Mouse (Mus musculus): ENCODE data around the gene Fat2. TPM values are rescaled to one million over a fixed set of nuclear protein-coding genes. Genes with fewer than 3 reads are reported as not detected.

The Fat2 gene
- polyA plus RNA-seq, 1 experiment from 2014 or later: 0.25 TPM

DNA sequence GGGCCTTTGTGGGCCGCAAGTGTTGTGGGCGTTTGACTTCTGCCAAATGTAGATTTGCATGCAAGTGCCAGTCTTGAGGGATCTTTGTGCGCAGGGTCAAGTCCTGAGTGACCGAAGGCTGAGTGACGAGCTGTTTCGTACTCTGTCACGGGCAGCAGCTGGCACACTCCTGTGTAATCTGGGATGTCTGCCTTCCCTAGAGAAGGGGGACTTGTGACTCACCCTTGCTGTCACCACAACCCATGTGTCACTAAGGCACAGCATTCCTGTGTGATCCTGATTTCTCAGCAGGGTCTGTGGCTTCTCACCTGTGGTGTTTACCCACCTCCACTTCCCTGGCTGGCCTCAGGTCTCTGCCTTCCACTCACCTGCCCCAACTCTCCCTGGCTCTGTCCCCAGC lies 118.5 kb downstream of the Fat2 start:
- ATAC-seq (ENCODE audit: insufficient number of reproducible peaks, low FRiP score, low TSS enrichment, low read depth): no peak
- Histone ChIP-seq H3K9me3 (ENCODE audit: control insufficient read depth, low read length) (no peaks in the 10 kb centered on the region), H3K4me3 (ENCODE audit: low read depth, low read length) (no peak overlapping the region), H3K27me3 (ENCODE audit: control insufficient read depth, insufficient read depth, low read length) (no peaks in the 10 kb centered on the region), H3K36me3 (ENCODE audit: control insufficient read depth, insufficient read depth, low read length) (no peaks in the 10 kb centered on the region; the same call in none of the 2 replicates), H3K27ac (replicated peaks; ENCODE audit: low read depth, low read length) (no peak overlapping the region), H3K4me1 (ENCODE audit: control insufficient read depth, insufficient read depth, low read length) (no peaks in the 10 kb centered on the region), H3K4me2 (ENCODE audit: low read depth, severe bottlenecking) (no peak overlapping the region), H3K9ac (ENCODE audit: low read length) (no peak overlapping the region)
- 87% methylated on average over 7 of the region's 7 CpGs for WGBS
- DNase-seq (ENCODE audit: low spot score): no peak

- no peaks in the 10 kb centered on the region for H3K4me1 ChIP-seq (ENCODE audit: control insufficient read depth, insufficient read depth, low read length)
- DNase-seq (ENCODE audit: low spot score) (no peak), ATAC-seq (ENCODE audit: insufficient number of reproducible peaks, low FRiP score, low TSS enrichment, low read depth) (no peak)
- no peak overlapping the region for H3K4me3 ChIP-seq (ENCODE audit: low read depth, low read length)
- 79% methylated on average over 4 of the region's 4 CpGs for WGBS
- no peaks in the 10 kb centered on the region; the same call in 1 of the 2 replicates for H3K36me3 ChIP-seq (ENCODE audit: control insufficient read depth, insufficient read depth, low read length)
- H3K9me3 ChIP-seq (ENCODE audit: control insufficient read depth, low read length): no peaks in the 10 kb centered on the region
- H3K9ac ChIP-seq (ENCODE audit: low read length): no peak overlapping the region
- H3K27ac ChIP-seq (replicated peaks; ENCODE audit: low read depth, low read length): no peak overlapping the region
- no peaks in the 10 kb centered on the region for H3K27me3 ChIP-seq (ENCODE audit: control insufficient read depth, insufficient read depth, low read length)
- H3K4me2 ChIP-seq (ENCODE audit: low read depth, severe bottlenecking): no peak overlapping the region
Observed at GRCm38 (mm10) chr11:55217418-55217817, 118.9 kb downstream of the Fat2 start.

- Histone ChIP-seq H3K27ac (replicated peaks; ENCODE audit: low read depth, low read length) (no peak overlapping the region), H3K4me1 (ENCODE audit: control insufficient read depth, insufficient read depth, low read length) (no peaks in the 10 kb centered on the region), H3K4me2 (ENCODE audit: low read depth, severe bottlenecking) (no peak overlapping the region), H3K9me3 (ENCODE audit: control insufficient read depth, low read length) (no peaks in the 10 kb centered on the region), H3K9ac (ENCODE audit: low read length) (no peak overlapping the region), H3K36me3 (ENCODE audit: control insufficient read depth, insufficient read depth, low read length) (no peaks in the 10 kb centered on the region; the same call in 1 of the 2 replicates), H3K27me3 (ENCODE audit: control insufficient read depth, insufficient read depth, low read length) (no peaks in the 10 kb centered on the region), H3K4me3 (ENCODE audit: low read depth, low read length) (no peak overlapping the region)
- ATAC-seq (ENCODE audit: insufficient number of reproducible peaks, low FRiP score, low TSS enrichment, low read depth) (no peak), DNase-seq (ENCODE audit: low spot score) (no peak)
- 90% methylated on average over 13 of the region's 13 CpGs for WGBS
Observed at GRCm38 (mm10) chr11:55216830-55217229, 119.5 kb downstream of the Fat2 start.

DNA sequence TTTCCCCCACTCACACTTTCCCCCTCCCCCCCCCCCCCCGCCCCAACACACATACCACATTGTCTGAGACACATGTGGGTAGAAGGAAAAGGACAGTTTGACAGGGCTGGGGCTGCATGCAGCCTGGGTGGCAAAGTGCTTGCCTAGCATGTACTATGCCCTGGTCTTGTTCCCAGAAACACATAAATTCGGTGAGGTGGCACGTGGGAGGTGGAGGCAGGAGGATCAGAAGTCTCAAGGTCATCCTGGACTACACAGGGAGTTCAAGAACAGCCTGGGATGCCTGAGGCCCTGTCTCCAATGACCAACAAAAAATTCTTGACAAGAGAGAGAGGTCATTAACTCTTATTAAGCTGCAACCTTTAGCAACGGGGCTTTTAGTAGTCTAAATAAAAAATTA lies 120.3 kb downstream of the Fat2 start:
- no peak for ATAC-seq (ENCODE audit: insufficient number of reproducible peaks, low FRiP score, low TSS enrichment, low read depth)
- Histone ChIP-seq H3K4me3 (ENCODE audit: low read depth, low read length) (no peak overlapping the region), H3K4me2 (ENCODE audit: low read depth, severe bottlenecking) (no peak overlapping the region), H3K27ac (replicated peaks; ENCODE audit: low read depth, low read length) (no peak overlapping the region), H3K9ac (ENCODE audit: low read length) (no peak overlapping the region), H3K36me3 (ENCODE audit: control insufficient read depth, insufficient read depth, low read length) (no peaks in the 10 kb centered on the region; the same call in 1 of the 2 replicates), H3K4me1 (ENCODE audit: control insufficient read depth, insufficient read depth, low read length) (no peaks in the 10 kb centered on the region), H3K9me3 (ENCODE audit: control insufficient read depth, low read length) (no peaks in the 10 kb centered on the region), H3K27me3 (ENCODE audit: control insufficient read depth, insufficient read depth, low read length) (no peaks in the 10 kb centered on the region)
- WGBS: 60% methylated on average over 3 of the region's 4 CpGs
- no peak for DNase-seq (ENCODE audit: low spot score)

GRCm38 (mm10) chr11:55214978-55215377 lies 121.4 kb downstream of the Fat2 start:
- Histone ChIP-seq H3K4me2 (ENCODE audit: low read depth, severe bottlenecking) (no peak overlapping the region), H3K27ac (replicated peaks; ENCODE audit: low read depth, low read length) (no peak overlapping the region), H3K9me3 (ENCODE audit: control insufficient read depth, low read length) (no peaks in the 10 kb centered on the region), H3K36me3 (ENCODE audit: control insufficient read depth, insufficient read depth, low read length) (no peaks in the 10 kb centered on the region; the same call in 1 of the 2 replicates), H3K9ac (ENCODE audit: low read length) (no peak overlapping the region), H3K27me3 (ENCODE audit: control insufficient read depth, insufficient read depth, low read length) (no peaks in the 10 kb centered on the region), H3K4me3 (ENCODE audit: low read depth, low read length) (no peak overlapping the region), H3K4me1 (ENCODE audit: control insufficient read depth, insufficient read depth, low read length) (no peaks in the 10 kb centered on the region)
- WGBS: 90% methylated on average over 3 of the region's 3 CpGs
- ATAC-seq (ENCODE audit: insufficient number of reproducible peaks, low FRiP score, low TSS enrichment, low read depth) (no peak), DNase-seq (ENCODE audit: low spot score) (no peak)

GRCm38 (mm10) chr11:55214161-55214560 lies 122.2 kb downstream of the Fat2 start:
- ATAC-seq (ENCODE audit: insufficient number of reproducible peaks, low FRiP score, low TSS enrichment, low read depth) (no peak), DNase-seq (ENCODE audit: low spot score) (no peak)
- no peak overlapping the region for H3K27ac ChIP-seq (replicated peaks; ENCODE audit: low read depth, low read length)
- H3K4me1 ChIP-seq (ENCODE audit: control insufficient read depth, insufficient read depth, low read length): no peaks in the 10 kb centered on the region
- H3K4me3 ChIP-seq (ENCODE audit: low read depth, low read length): no peak overlapping the region
- no peaks in the 10 kb centered on the region for H3K27me3 ChIP-seq (ENCODE audit: control insufficient read depth, insufficient read depth, low read length)
- H3K4me2 ChIP-seq (ENCODE audit: low read depth, severe bottlenecking): no peak overlapping the region
- 77% methylated on average over 5 of the region's 5 CpGs for WGBS
- no peaks in the 10 kb centered on the region; the same call in 1 of the 2 replicates for H3K36me3 ChIP-seq (ENCODE audit: control insufficient read depth, insufficient read depth, low read length)
- H3K9me3 ChIP-seq (ENCODE audit: control insufficient read depth, low read length): no peaks in the 10 kb centered on the region
- no peak overlapping the region for H3K9ac ChIP-seq (ENCODE audit: low read length)

GRCm38 (mm10) chr11:55213518-55213917 lies 122.8 kb downstream of the Fat2 start:
- Histone ChIP-seq H3K36me3 (ENCODE audit: control insufficient read depth, insufficient read depth, low read length) (no peaks in the 10 kb centered on the region; the same call in 1 of the 2 replicates), H3K27me3 (ENCODE audit: control insufficient read depth, insufficient read depth, low read length) (no peaks in the 10 kb centered on the region), H3K4me1 (ENCODE audit: control insufficient read depth, insufficient read depth, low read length) (no peaks in the 10 kb centered on the region), H3K27ac (replicated peaks; ENCODE audit: low read depth, low read length) (no peak overlapping the region), H3K4me3 (ENCODE audit: low read depth, low read length) (no peak overlapping the region), H3K4me2 (ENCODE audit: low read depth, severe bottlenecking) (no peak overlapping the region), H3K9ac (ENCODE audit: low read length) (no peak overlapping the region), H3K9me3 (ENCODE audit: control insufficient read depth, low read length) (no peaks in the 10 kb centered on the region)
- ATAC-seq (ENCODE audit: insufficient number of reproducible peaks, low FRiP score, low TSS enrichment, low read depth): no peak
- WGBS: 95% methylated on average over 4 of the region's 4 CpGs
- no peak for DNase-seq (ENCODE audit: low spot score)

DNA sequence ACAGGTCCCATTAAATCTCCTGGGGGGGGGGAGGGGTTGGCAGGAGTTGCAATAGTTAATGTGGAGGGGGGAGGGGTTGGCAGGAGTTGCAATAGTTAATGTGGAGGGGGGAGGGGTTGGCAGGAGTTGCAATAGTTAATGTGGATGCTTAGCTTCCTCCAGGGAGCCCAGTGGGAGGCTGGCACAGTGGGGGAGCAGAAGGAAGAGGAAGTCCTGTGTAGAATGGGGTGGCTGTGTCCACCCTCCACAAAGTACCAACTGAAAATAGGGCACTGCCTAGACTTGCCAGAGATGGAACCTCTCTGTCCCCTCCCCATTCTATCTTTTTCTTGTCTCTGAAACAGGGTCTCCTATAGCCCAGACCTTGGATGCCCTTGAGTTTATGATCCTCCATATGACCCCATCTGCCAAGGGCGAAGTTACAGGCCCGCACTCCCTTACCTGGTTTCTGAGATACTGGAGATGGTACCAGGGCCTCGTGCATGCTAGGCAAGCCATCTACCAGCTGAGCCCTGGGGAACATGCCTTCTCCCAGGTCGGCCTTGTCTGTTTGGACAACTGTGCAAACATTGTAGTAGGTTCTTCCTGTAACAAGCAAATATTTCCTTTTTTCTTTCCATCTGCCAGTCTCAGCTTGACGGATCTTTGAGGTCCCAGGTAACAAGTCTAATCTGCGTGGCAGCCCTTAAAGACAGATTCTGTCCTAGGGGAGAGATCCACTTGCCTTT lies 126.6 kb downstream of the Fat2 start:
- WGBS: 87% methylated on average over 6 of the region's 6 CpGs

GRCm38 (mm10) chr11:55209032-55209431 lies 127.3 kb downstream of the Fat2 start:
- Histone ChIP-seq H3K4me1 (ENCODE audit: control insufficient read depth, insufficient read depth, low read length) (no peaks in the 10 kb centered on the region), H3K9me3 (ENCODE audit: control insufficient read depth, low read length) (no peaks in the 10 kb centered on the region), H3K4me2 (ENCODE audit: low read depth, severe bottlenecking) (no peak overlapping the region), H3K27me3 (ENCODE audit: control insufficient read depth, insufficient read depth, low read length) (no peaks in the 10 kb centered on the region), H3K27ac (replicated peaks; ENCODE audit: low read depth, low read length) (no peak overlapping the region), H3K36me3 (ENCODE audit: control insufficient read depth, insufficient read depth, low read length) (no peaks in the 10 kb centered on the region; the same call in 1 of the 2 replicates), H3K9ac (ENCODE audit: low read length) (no peak overlapping the region), H3K4me3 (ENCODE audit: low read depth, low read length) (no peak overlapping the region)
- DNase-seq (ENCODE audit: low spot score): no peak
- 86% methylated on average over 2 of the region's 2 CpGs for WGBS
- ATAC-seq (ENCODE audit: insufficient number of reproducible peaks, low FRiP score, low TSS enrichment, low read depth): no peak

More for the DNA sequence above, 126.6 kb downstream of the Fat2 start:
- Histone ChIP-seq H3K27ac (replicated peaks; ENCODE audit: low read depth, low read length) (no peak overlapping the region), H3K9me3 (ENCODE audit: control insufficient read depth, low read length) (no peaks in the 10 kb centered on the region), H3K4me3 (ENCODE audit: low read depth, low read length) (no peak overlapping the region), H3K27me3 (ENCODE audit: control insufficient read depth, insufficient read depth, low read length) (no peaks in the 10 kb centered on the region), H3K36me3 (ENCODE audit: control insufficient read depth, insufficient read depth, low read length) (no peaks in the 10 kb centered on the region; the same call in 1 of the 2 replicates), H3K9ac (ENCODE audit: low read length) (no peak overlapping the region), H3K4me1 (ENCODE audit: control insufficient read depth, insufficient read depth, low read length) (no peaks in the 10 kb centered on the region), H3K4me2 (ENCODE audit: low read depth, severe bottlenecking) (no peak overlapping the region)
- ATAC-seq (ENCODE audit: insufficient number of reproducible peaks, low FRiP score, low TSS enrichment, low read depth): no peak
- DNase-seq (ENCODE audit: low spot score): no peak

Measured in limb, embryonic 11.5 days (tissue).